Mouse (Mus musculus) heart, adult 2 months (tissue): Measurements from ENCODE around the gene Snx15. TPM values are rescaled to one million over a fixed set of nuclear protein-coding genes. Genes with fewer than 3 reads are reported as not detected.
A peak's percentile ranks its signal among the peaks of the same experiment; 100 is the strongest.

ENCODE experiments used
- DNase-seq, 2 experiments: peaks; one replicate each; pipeline ENCODE4 v3.0.0; 2021
- H3K27ac ChIP-seq: fragments of 200-600 bp; 2 replicates; pipeline ENCODE4 v1.8.1; 2022
- H3K27me3 ChIP-seq: fragments of 200-500 bp; 2 replicates; pipeline ENCODE4 v1.6.1; 2012; ENCODE audit warnings: mild to moderate bottlenecking, low read length, inconsistent platforms, mixed read lengths; ENCODE audit not compliant: control insufficient read depth, insufficient read depth
- H3K36me3 ChIP-seq: fragments of 200-500 bp; 2 replicates; pipeline ENCODE4 v1.6.1; 2012; ENCODE audit warnings: low read length, inconsistent platforms; ENCODE audit not compliant: control insufficient read depth, insufficient read depth
- H3K4me1 ChIP-seq: fragments of 200-500 bp; 2 replicates; pipeline ENCODE4 v1.6.1; 2011; ENCODE audit warnings: low read length; ENCODE audit not compliant: control insufficient read depth, insufficient read depth
- H3K4me3 ChIP-seq: fragments of 200-600 bp; 2 replicates; pipeline ENCODE4 v1.8.1; 2022
- H3K79me2 ChIP-seq: fragments of 200-500 bp; replicated peaks from 2 replicates; pipeline ENCODE4 v1.6.1; 2012; ENCODE audit warnings: mild to moderate bottlenecking, inconsistent platforms, low read length, moderate library complexity, mixed read lengths; ENCODE audit not compliant: control insufficient read depth, insufficient read depth
- H3K9ac ChIP-seq: fragments of 200-500 bp; 2 replicates; pipeline ENCODE4 v1.6.1; 2012; ENCODE audit warnings: low read depth, mild to moderate bottlenecking, control low read depth, inconsistent platforms, low read length, mixed read lengths
- CTCF ChIP-seq: fragments of 200-600 bp; IDR thresholded peaks from 2 replicates; pipeline ENCODE4 v1.8.1; 2022; ENCODE audit warnings: antibody characterized with exemption, mild to moderate bottlenecking, moderate library complexity
- EP300 ChIP-seq: fragments of 200-500 bp; IDR thresholded peaks from 2 replicates; pipeline ENCODE4 v1.6.1; 2011; ENCODE audit warnings: low read depth, low read length, control low read depth; ENCODE audit not compliant: insufficient read depth
- POLR2A ChIP-seq: fragments of 200-500 bp; IDR thresholded peaks from 2 replicates; pipeline ENCODE4 v1.6.1; 2011; ENCODE audit warnings: mild to moderate bottlenecking, low read depth, low read length, control low read depth; ENCODE audit not compliant: insufficient read depth
- WGBS: fragments of 180-500 bp; shearing (Covaris S2); methylation state at CpG from one replicate; pipeline ENCODE4 v1.1.7; 2018; 5-methylcytosine and 5-hydroxymethylcytosine counted together
- intact Hi-C: fragments of 180-260 bp; cut with DNase I; formaldehyde crosslinking; loops from one replicate; pipeline ENCODE4 v1.15.1; 2025
- polyA plus RNA-seq: library from polyadenylated mRNA; depleted of rRNA; stranded (reverse); fragments of >200 nt; gene quantifications from 2 replicates; pipeline ENCODE4 v1.2.3, GENCODE M21; 2012
- total RNA-seq, 2 experiments: library from RNA; stranded (reverse); gene quantifications; 2 replicates each; pipeline ENCODE4 v1.2.3; 2021

The Snx15 gene
- total and polyA plus RNA-seq, 3 experiments, result 14.1 to 22.0 (median 16.6) TPM

GRCm38 (mm10) chr19:6085417-6085879 lies 42.7 kb downstream of the Snx15 start:
- Histone ChIP-seq H3K9ac (no peak overlapping the region), H3K36me3 (no peaks in the 10 kb centered on the region), H3K27me3 (no peaks in the 10 kb centered on the region), H3K4me3 (peak overlapping the region; percentile 62), H3K79me2 (0 out of 2 replicates have a peak, but pooled peaks cover 2% of the 10 kb centered on the region), H3K4me1 (peaks cover 4% of the 10 kb centered on the region), H3K27ac (no peak overlapping the region)
- intact Hi-C loops, result loop anchor here (2.0 to 10.0 kb wide), 2 partner anchors 33 to 249 kb away; partner anchors contain the start of genes Men1 and Sac3d1
- DNase-seq, result peak in 1 of 2 experiments; percentile 49
- TF ChIP-seq CTCF, result no peak
- TF ChIP-seq EP300, result no peak
- no peak for TF ChIP-seq POLR2A
- under 1% methylated on average over 17 of the region's 17 CpGs for whole genome bisulfite sequencing

GRCm38 (mm10) chr19:6084478-6085248 lies 43.4 kb downstream of the Snx15 start, which contains the start of the genes Zfpl1 and Cdca5:
Gene Zfpl1, minus strand, starts transcription at chr19:6084956.
Gene Cdca5, plus strand, starts transcription at chr19:6084983.
- Histone ChIP-seq H3K79me2 (0 out of 2 replicates have a peak, but pooled peaks cover 2% of the 10 kb centered on the region), H3K4me3 (peak within 1 kb of the TSS; percentile 62), H3K27me3 (no peaks in the 10 kb centered on the region), H3K36me3 (no peaks in the 10 kb centered on the region), H3K27ac (peak within 1 kb of the TSS; percentile 70), H3K4me1 (peaks cover 4% of the 10 kb centered on the region), H3K9ac (peak within 1 kb of the TSS; percentile 48)
- under 1% methylated on average over 58 of the region's 58 CpGs for WGBS
- peak; percentile 15 for TF ChIP-seq CTCF
- peak; percentile 74; the same call in 1 of the 2 replicates for TF ChIP-seq POLR2A
- peak; percentile 94 for TF ChIP-seq EP300
- intact Hi-C loops, result loop anchor here (1.0 to 10.0 kb wide), 3 partner anchors 26 to 250 kb away; partner anchors contain the start of genes Men1 and Sac3d1
- DNase-seq, result peak; percentile 97

GRCm38 (mm10) chr19:6082156-6082555 lies 45.9 kb downstream of the Snx15 start, which contains the start of gene Gm28374:
Gene Gm28374, minus strand, starts transcription at chr19:6082256.
- WGBS, result 82% methylated on average over 9 of the region's 9 CpGs
- Histone ChIP-seq H3K27me3 (no peaks in the 10 kb centered on the region), H3K36me3 (no peaks in the 10 kb centered on the region), H3K4me1 (peaks cover 5% of the 10 kb centered on the region), H3K27ac (no peak within 1 kb of the TSS), H3K9ac (no peak within 1 kb of the TSS), H3K79me2 (0 out of 2 replicates have a peak, but pooled peaks cover 2% of the 10 kb centered on the region), H3K4me3 (no peak within 1 kb of the TSS)
- TF ChIP-seq CTCF (no peak), EP300 (no peak), POLR2A (no peak)
- intact Hi-C loops, result loop anchor here (10.0 kb wide), 1 partner anchor 253 kb away; the partner anchor contains the start of gene Men1
- DNase-seq, result no peak

- intact Hi-C loops, result loop anchor here (10.0 kb wide), 1 partner anchor 255 kb away; the partner anchor contains the start of gene Men1
Measured at GRCm38 (mm10) chr19:6079983-6080480, 48.1 kb downstream of the Snx15 start, which contains the start of gene Tmem262. Gene Tmem262, plus strand, starts transcription at chr19:6080033.

GRCm38 (mm10) chr19:6076564-6077393 lies 51.3 kb downstream of the Snx15 start, which contains the start of gene Vps51:
Gene Vps51, minus strand, starts transcription at chr19:6077231.
- H3K4me1 ChIP-seq, result peaks cover 4% of the 10 kb centered on the region
- H3K79me2 ChIP-seq, result 0 out of 2 replicates have a peak, but pooled peaks cover 1% of the 10 kb centered on the region
- peak within 1 kb of the TSS; percentile 76 for H3K9ac ChIP-seq
- peak; percentile 88 for DNase-seq
- H3K36me3 ChIP-seq, result no peaks in the 10 kb centered on the region
- peak; percentile 82 for TF ChIP-seq EP300
- no peak for TF ChIP-seq CTCF
- peak; percentile 74 for TF ChIP-seq POLR2A
- H3K27ac ChIP-seq, result peak within 1 kb of the TSS; percentile 84
- H3K27me3 ChIP-seq, result no peaks in the 10 kb centered on the region
- under 1% methylated on average over 33 of the region's 33 CpGs for WGBS
- H3K4me3 ChIP-seq, result peak within 1 kb of the TSS; percentile 94
- intact Hi-C loops, result loop anchor here (1.0 kb wide), 1 partner anchor 15 kb away; the partner anchor contains the start of gene Znhit2

More at GRCm38 (mm10) chr19:6079983-6080480, 48.1 kb downstream of the Snx15 start, which contains the start of gene Tmem262:
- H3K27me3 ChIP-seq, result no peaks in the 10 kb centered on the region
- no peak for DNase-seq
- H3K36me3 ChIP-seq, result no peaks in the 10 kb centered on the region
- H3K4me3 ChIP-seq, result no peak within 1 kb of the TSS
- H3K79me2 ChIP-seq, result 0 out of 2 replicates have a peak, but pooled peaks cover 2% of the 10 kb centered on the region
- 84% methylated on average over 12 of the region's 12 CpGs for WGBS
- TF ChIP-seq CTCF (no peak), POLR2A (no peak), EP300 (no peak)
- no peak within 1 kb of the TSS for H3K27ac ChIP-seq
- peaks cover 7% of the 10 kb centered on the region for H3K4me1 ChIP-seq
- H3K9ac ChIP-seq, result no peak within 1 kb of the TSS
